Mouse (Mus musculus) T-helper 1 cell (primary cell): ENCODE results near the gene Bnc2.

Experiments
- in situ Hi-C: fragments of 300-600 bp; cut with MboI, MseI; formaldehyde crosslinking; loops from one replicate; pipeline ENCODE4 v1.15.1; 2025; ENCODE audit warnings: high pct_unique_total_duplicates

Gene Bnc2

GRCm38 (mm10) chr4:84675171-84675973 is at the start of gene Bnc2:
TSS of gene Bnc2 (minus strand) at chr4:84675275.
- in situ Hi-C loops, result no loop called here

DNA sequence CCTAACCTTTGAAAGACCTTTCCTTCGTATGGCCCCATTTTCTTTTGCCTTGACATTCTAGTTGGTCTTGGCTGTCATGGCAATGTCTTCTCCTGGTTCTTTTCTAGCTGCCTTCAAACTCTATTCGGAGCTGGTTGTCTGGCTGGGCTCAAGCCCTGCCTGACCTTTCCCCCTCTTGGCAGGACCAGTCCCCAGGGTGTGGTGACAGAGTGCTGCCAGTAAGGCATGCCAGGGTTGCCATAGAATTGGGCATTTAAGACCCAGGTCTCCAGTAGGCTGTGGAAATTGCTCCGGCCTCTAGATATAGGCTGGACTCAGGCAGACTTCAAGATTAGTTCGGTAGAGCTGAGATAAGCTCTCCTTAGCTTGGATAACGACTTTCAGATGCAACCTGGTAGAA is 32.9 kb upstream of the Bnc2 start:
- in situ Hi-C loops, result no loop called here

- in situ Hi-C loops, result no loop called here
Observed at GRCm38 (mm10) chr4:84685521-84686366, 10.7 kb upstream of the Bnc2 start.

- in situ Hi-C loops, result no loop called here
Observed at GRCm38 (mm10) chr4:84685009-84685408, 9.9 kb upstream of the Bnc2 start.

DNA sequence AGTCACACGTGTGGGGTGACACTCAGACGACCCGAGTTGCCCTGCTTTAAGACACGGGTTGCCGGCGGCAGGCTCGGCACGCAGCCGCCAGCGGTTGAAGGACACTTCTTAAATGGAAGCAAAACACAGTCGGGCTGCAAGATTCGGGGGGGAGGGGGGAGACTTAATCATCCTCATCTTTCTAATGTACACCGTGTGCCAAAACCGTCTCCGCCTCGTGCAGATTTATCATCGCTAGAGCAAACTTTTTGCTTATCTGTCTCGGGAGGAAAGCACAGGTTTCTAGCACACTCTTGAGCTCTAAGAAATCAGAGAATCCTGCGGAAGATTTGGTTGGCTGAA is 870 bp upstream of the Bnc2 start:
- in situ Hi-C loops, result no loop called here

DNA sequence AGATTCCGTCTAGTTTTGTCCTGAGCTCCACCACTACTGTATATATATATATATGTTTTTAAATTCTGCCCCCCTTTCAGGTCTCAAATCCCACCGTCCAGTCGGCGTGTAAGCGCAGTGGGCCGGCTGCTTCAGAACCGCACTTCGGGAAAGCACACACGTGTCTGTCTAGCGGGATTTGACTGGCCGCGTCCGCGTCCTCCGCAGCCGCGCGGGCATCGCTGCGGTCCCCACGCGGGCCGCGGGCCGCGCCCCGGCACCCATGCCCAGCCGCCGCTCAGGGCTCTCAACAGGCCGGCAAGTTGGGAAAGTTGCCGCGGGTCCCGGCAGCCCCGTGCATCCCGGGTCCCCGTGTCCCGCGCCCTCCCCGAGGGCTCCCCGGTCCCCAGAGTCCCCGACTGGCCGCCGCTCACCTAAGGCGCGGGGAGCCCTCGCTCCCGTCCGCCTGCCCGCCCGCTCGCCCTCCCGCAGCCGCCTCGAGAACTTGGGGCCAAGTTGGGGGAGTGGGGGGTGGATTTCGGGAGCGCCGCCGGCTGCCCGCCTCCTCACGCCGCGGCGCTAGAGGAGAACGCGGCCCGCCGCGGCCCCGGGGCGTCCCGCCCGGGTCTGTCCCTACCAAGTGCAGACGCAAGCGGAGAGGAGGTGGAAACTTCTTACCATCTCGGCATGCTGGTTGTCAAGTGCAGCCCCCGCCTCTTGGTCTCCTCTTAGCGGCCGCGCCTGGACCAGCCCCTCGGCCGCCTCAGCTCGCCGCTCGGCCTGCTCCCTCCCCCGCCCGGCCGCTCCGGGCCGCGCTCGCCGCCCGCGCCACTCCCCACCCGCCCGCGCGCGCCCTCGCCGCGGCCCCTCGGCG is 531 bp downstream of the Bnc2 start:
- in situ Hi-C loops, result no loop called here

DNA sequence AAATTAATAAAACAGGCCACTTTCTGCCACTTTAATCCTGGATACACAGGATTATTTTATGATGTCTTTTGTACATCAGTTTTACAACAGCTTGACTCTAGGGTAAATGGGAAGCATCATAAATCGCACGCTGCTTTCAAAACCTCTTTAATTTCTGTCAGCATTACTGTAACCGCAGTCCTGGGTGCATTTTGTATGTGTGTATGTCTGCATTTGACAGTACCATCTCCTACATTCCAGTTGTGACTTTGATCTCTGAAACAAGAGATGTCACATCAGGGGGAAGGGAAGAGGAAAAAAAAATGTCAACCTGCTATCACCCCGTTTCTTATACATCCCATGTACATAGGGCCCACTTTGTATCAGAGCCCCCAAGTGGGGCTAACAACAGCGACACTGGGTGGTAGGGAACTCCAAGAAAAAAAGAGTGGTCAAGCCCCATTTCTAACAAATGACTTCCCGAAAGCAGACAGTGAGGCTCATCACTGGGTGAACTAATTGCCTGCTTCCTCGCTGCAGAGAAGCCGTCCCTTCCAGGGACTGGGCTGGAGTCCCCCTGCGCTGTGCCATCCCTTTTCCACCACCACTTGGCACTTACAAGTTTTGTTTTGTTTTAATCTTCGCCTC is 1.3 kb downstream of the Bnc2 start:
- in situ Hi-C loops, result no loop called here

GRCm38 (mm10) chr4:84672181-84672791 is 2.8 kb downstream of the Bnc2 start:
- in situ Hi-C loops, result no loop called here

- in situ Hi-C loops, result no loop called here
Observed at GRCm38 (mm10) chr4:84670996-84671395, 4.1 kb downstream of the Bnc2 start.

- in situ Hi-C loops, result loop anchor here (10.0 kb wide), 1 partner anchor 425 kb away; no protein-coding TSS in a partner anchor
Observed at GRCm38 (mm10) chr4:84669650-84670049, 5.4 kb downstream of the Bnc2 start.

DNA sequence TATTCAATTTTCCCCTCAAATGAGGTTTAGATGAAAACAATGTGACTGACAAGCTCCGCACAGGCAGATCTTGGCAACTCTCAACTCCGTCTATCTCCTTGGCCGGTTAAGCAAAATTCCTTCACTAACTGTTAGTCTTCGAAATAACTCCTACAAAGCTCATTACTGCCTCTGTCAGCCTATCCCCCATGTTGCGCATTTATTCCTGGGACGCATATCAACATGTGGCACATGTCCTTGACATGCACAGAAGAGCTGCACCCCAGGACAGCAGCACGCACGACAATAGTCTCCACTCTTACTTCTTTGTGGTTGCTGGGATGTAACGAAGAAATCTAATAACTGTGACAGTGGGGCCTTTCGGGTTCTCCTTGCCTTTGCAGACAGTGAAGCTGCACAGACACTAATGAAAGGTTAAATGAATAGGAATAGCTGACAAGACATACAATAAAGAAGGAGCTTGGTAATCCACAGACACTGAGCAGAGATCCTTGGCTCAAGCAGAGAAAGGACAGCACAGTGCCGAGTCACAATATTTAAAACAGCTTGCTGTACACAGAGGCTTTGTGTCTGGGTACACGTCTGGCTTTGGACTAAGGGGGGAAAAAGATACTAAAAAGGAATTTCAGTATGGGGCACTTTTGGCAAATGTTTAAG is 6.0 kb downstream of the Bnc2 start:
- in situ Hi-C loops, result loop anchor here (10.0 kb wide), 1 partner anchor 426 kb away; no protein-coding TSS in a partner anchor

GRCm38 (mm10) chr4:84668226-84668625 is 6.8 kb downstream of the Bnc2 start:
- in situ Hi-C loops, result loop anchor here (10.0 kb wide), 1 partner anchor 427 kb away; no protein-coding TSS in a partner anchor

- in situ Hi-C loops, result loop anchor here (10.0 kb wide), 1 partner anchor 432 kb away; no protein-coding TSS in a partner anchor
Observed at GRCm38 (mm10) chr4:84662228-84663065, 12.6 kb downstream of the Bnc2 start.

DNA sequence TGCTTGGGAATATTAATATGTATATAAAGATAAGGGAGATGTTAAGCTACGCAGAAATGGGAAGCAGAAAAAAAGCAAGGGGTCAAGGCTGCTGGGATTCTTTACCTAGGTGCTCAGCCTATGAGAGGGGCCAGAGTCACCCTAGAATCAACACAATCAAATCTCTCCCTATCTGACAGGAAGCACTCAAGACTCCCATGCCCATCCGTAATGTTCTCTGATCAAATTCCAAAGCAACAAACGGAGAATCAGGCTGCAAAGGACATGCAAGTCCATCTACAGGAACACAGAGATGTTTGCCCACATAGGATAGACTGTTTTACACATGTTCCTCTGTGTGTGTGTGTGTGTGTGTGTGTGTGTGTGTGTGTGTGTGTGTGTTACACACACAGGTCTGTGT is 13.7 kb downstream of the Bnc2 start:
- in situ Hi-C loops, result loop anchor here (10.0 kb wide), 1 partner anchor 433 kb away; no protein-coding TSS in a partner anchor

GRCm38 (mm10) chr4:84651786-84652185 is 23.3 kb downstream of the Bnc2 start:
- in situ Hi-C loops, result no loop called here

GRCm38 (mm10) chr4:84646576-84646975 is 28.5 kb downstream of the Bnc2 start:
- in situ Hi-C loops, result no loop called here

DNA sequence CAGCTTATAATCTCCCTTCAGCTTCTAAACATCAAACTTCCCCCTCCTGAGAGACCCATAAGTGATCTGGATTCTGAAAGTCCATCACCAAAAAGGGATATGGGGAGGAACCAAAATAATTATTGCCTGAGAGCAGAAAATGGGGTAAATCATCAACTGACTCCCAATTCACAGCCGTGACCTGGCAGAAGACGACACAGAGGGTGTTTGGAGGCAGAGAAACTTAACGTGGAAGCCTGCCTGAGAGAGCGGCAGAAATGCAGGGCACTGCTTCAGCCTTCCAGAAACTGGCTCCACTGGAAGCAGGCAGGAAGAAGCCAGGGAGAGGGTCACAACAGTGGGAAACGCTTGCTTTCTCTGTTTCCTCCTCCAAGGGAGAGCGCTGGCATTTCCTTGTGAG is 35.9 kb downstream of the Bnc2 start:
- in situ Hi-C loops, result no loop called here

DNA sequence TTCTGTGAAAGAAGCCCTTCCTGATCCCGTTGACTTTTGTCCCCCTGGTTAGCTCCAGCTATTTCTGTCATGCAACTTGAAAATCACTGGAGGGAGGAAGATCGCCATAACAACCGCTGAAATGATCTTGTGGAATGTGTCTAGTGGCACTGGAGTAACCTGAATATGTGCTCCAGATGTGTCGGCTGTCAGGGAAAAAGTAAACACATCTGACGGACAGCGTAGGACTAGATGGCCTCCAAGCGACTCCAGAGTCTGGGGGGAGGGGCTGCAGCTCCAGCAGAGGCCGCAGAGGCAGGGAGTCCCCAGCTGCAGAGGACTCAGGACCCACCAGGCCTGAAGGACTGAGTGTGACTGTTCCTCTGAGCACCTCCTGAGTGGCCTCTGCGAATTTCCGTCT is 37.4 kb downstream of the Bnc2 start:
- in situ Hi-C loops, result no loop called here

DNA sequence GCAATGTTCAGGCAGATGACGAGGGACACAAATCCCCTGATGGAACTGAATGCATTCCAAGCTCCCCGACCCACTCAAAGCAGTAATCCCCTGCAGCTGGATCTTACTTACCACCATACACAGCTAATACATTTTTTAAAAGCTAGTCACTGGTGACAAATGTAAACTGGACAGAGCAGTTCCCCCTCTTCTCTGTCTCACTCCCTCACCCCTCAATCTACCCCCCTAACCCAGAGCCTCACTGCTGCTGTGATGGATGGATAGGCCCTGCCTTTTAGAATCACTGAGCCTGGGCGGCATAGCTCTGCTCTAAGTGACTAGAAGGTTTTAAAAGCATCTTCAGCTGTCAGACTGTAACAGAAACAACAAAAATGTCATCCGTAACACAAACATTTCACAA is 40.3 kb downstream of the Bnc2 start:
- in situ Hi-C loops, result no loop called here
